Mouse (Mus musculus): ENCODE measurements at regions not wholly inside any gene's neighbourhood (a gene's known extent, or its start where the extent isn't known, plus 50 kb on each side); places are given as distances from the start of the nearest gene placed in this dataset.

- H3K4me1 ChIP-seq (ENCODE audit: control insufficient read depth in 2 of 2, insufficient read depth in 2 of 2, low read length in 2 of 2, poor library complexity in 1 of 2) = no peaks in the 10 kb centered on the region
- H3K4me3 ChIP-seq (ENCODE audit: insufficient read depth in 1 of 2, low read depth in 1 of 2, low read length in 2 of 2, poor library complexity in 1 of 2, severe bottlenecking in 1 of 2) = no peak overlapping the region
- in situ Hi-C loops (cut with MboI; ENCODE audit: low sequenced_read_pairs in 2 of 2, unreplicated experiment in 2 of 2) = no loop called here
- no peaks in the 10 kb centered on the region for H3K36me3 ChIP-seq (ENCODE audit: control insufficient read depth, insufficient read depth, low read length, poor library complexity, severe bottlenecking)
- H3K9ac ChIP-seq (ENCODE audit: insufficient read depth, low read depth, low read length, poor library complexity, severe bottlenecking) = no peak overlapping the region
- H3K9me3 ChIP-seq (ENCODE audit: control insufficient read depth, insufficient read depth, low read depth, low read length) = no peaks in the 10 kb centered on the region
- DNase-seq (ENCODE audit: low read depth, low spot score) = no peak
- no peak overlapping the region for H3K27ac ChIP-seq (ENCODE audit: insufficient read depth, low read depth, low read length, poor library complexity, severe bottlenecking)
- no peak for TF ChIP-seq MAFK (IDR thresholded peaks at IDR 0.05; ENCODE audit: insufficient read depth, low read depth, low read length)
- TF ChIP-seq HCFC1 (IDR thresholded peaks at IDR 0.05; ENCODE audit: borderline replicate concordance, insufficient read depth, low read length) = no peak
- no peak for TF ChIP-seq ZC3H11A (IDR thresholded peaks at IDR 0.05; ENCODE audit: borderline replicate concordance, low read depth, low read length)
- TF ChIP-seq ZNF384 (IDR thresholded peaks at IDR 0.05; ENCODE audit: low read depth, low read length) = no peak
- no peak for TF ChIP-seq CHD2 (IDR thresholded peaks at IDR 0.05; ENCODE audit: low read depth, low read length)
These were observed 344.5 kb downstream of the Gsdmc2 start for GRCm38 (mm10) chr15:63500453-63500852.

- DNase-seq (ENCODE audit: low read depth, low spot score) = no peak
- Histone ChIP-seq H3K9me3 (ENCODE audit: control insufficient read depth, insufficient read depth, low read depth, low read length) (no peaks in the 10 kb centered on the region), H3K4me1 (ENCODE audit: control insufficient read depth in 2 of 2, insufficient read depth in 2 of 2, low read length in 2 of 2, poor library complexity in 1 of 2) (no peaks in the 10 kb centered on the region), H3K36me3 (ENCODE audit: control insufficient read depth, insufficient read depth, low read length, poor library complexity, severe bottlenecking) (no peaks in the 10 kb centered on the region), H3K9ac (ENCODE audit: insufficient read depth, low read depth, low read length, poor library complexity, severe bottlenecking) (no peak overlapping the region), H3K4me3 (ENCODE audit: insufficient read depth in 1 of 2, low read depth in 1 of 2, low read length in 2 of 2, poor library complexity in 1 of 2, severe bottlenecking in 1 of 2) (no peak overlapping the region), H3K27ac (ENCODE audit: insufficient read depth, low read depth, low read length, poor library complexity, severe bottlenecking) (no peak overlapping the region)
- no peak for TF ChIP-seq MAFK (IDR thresholded peaks at IDR 0.05; ENCODE audit: insufficient read depth, low read depth, low read length)
- no peak for TF ChIP-seq ZC3H11A (IDR thresholded peaks at IDR 0.05; ENCODE audit: borderline replicate concordance, low read depth, low read length)
- in situ Hi-C loops (cut with MboI; ENCODE audit: low sequenced_read_pairs in 2 of 2, unreplicated experiment in 2 of 2) = no loop called here
These were observed 346.5 kb downstream of the Gsdmc2 start for GRCm38 (mm10) chr15:63498483-63498882.

GRCm38 (mm10) chr15:63497207-63497606 is 347.8 kb downstream of the Gsdmc2 start:
- no peak overlapping the region for H3K27ac ChIP-seq (ENCODE audit: insufficient read depth, low read depth, low read length, poor library complexity, severe bottlenecking)
- in situ Hi-C loops (cut with MboI; ENCODE audit: low sequenced_read_pairs in 2 of 2, unreplicated experiment in 2 of 2) = no loop called here
- no peak for DNase-seq (ENCODE audit: low read depth, low spot score)
- no peaks in the 10 kb centered on the region for H3K4me1 ChIP-seq (ENCODE audit: control insufficient read depth in 2 of 2, insufficient read depth in 2 of 2, low read length in 2 of 2, poor library complexity in 1 of 2)
- H3K4me3 ChIP-seq (ENCODE audit: insufficient read depth in 1 of 2, low read depth in 1 of 2, low read length in 2 of 2, poor library complexity in 1 of 2, severe bottlenecking in 1 of 2) = no peak overlapping the region
- no peak for TF ChIP-seq MAFK (IDR thresholded peaks at IDR 0.05; ENCODE audit: insufficient read depth, low read depth, low read length)
- no peak for TF ChIP-seq CHD2 (IDR thresholded peaks at IDR 0.05; ENCODE audit: low read depth, low read length)
- no peak for TF ChIP-seq ZNF384 (IDR thresholded peaks at IDR 0.05; ENCODE audit: low read depth, low read length)
- TF ChIP-seq HCFC1 (IDR thresholded peaks at IDR 0.05; ENCODE audit: borderline replicate concordance, insufficient read depth, low read length) = no peak
- TF ChIP-seq ZC3H11A (IDR thresholded peaks at IDR 0.05; ENCODE audit: borderline replicate concordance, low read depth, low read length) = no peak
- no peak overlapping the region for H3K9ac ChIP-seq (ENCODE audit: insufficient read depth, low read depth, low read length, poor library complexity, severe bottlenecking)
- H3K36me3 ChIP-seq (ENCODE audit: control insufficient read depth, insufficient read depth, low read length, poor library complexity, severe bottlenecking) = no peaks in the 10 kb centered on the region
- no peaks in the 10 kb centered on the region for H3K9me3 ChIP-seq (ENCODE audit: control insufficient read depth, insufficient read depth, low read depth, low read length)

- H3K4me1 ChIP-seq (ENCODE audit: control insufficient read depth in 2 of 2, insufficient read depth in 2 of 2, low read length in 2 of 2, poor library complexity in 1 of 2) = no peaks in the 10 kb centered on the region
- H3K36me3 ChIP-seq (ENCODE audit: control insufficient read depth, insufficient read depth, low read length, poor library complexity, severe bottlenecking) = no peaks in the 10 kb centered on the region
- in situ Hi-C loops (cut with MboI; ENCODE audit: low sequenced_read_pairs in 2 of 2, unreplicated experiment in 2 of 2) = no loop called here
- H3K9ac ChIP-seq (ENCODE audit: insufficient read depth, low read depth, low read length, poor library complexity, severe bottlenecking) = no peak overlapping the region
- DNase-seq (ENCODE audit: low read depth, low spot score) = no peak
- H3K4me3 ChIP-seq (ENCODE audit: insufficient read depth in 1 of 2, low read depth in 1 of 2, low read length in 2 of 2, poor library complexity in 1 of 2, severe bottlenecking in 1 of 2) = no peak overlapping the region
- no peak for TF ChIP-seq HCFC1 (IDR thresholded peaks at IDR 0.05; ENCODE audit: borderline replicate concordance, insufficient read depth, low read length)
- no peak for TF ChIP-seq CHD2 (IDR thresholded peaks at IDR 0.05; ENCODE audit: low read depth, low read length)
- no peak for TF ChIP-seq ZC3H11A (IDR thresholded peaks at IDR 0.05; ENCODE audit: borderline replicate concordance, low read depth, low read length)
- TF ChIP-seq MAFK (IDR thresholded peaks at IDR 0.05; ENCODE audit: insufficient read depth, low read depth, low read length) = no peak
- TF ChIP-seq ZNF384 (IDR thresholded peaks at IDR 0.05; ENCODE audit: low read depth, low read length) = no peak
- no peaks in the 10 kb centered on the region for H3K9me3 ChIP-seq (ENCODE audit: control insufficient read depth, insufficient read depth, low read depth, low read length)
- H3K27ac ChIP-seq (ENCODE audit: insufficient read depth, low read depth, low read length, poor library complexity, severe bottlenecking) = no peak overlapping the region
These were observed 360.1 kb downstream of the Gsdmc2 start for GRCm38 (mm10) chr15:63484910-63485309.

- Histone ChIP-seq H3K9me3 (ENCODE audit: control insufficient read depth, insufficient read depth, low read depth, low read length) (no peaks in the 10 kb centered on the region), H3K4me1 (ENCODE audit: control insufficient read depth in 2 of 2, insufficient read depth in 2 of 2, low read length in 2 of 2, poor library complexity in 1 of 2) (no peaks in the 10 kb centered on the region), H3K27ac (ENCODE audit: insufficient read depth, low read depth, low read length, poor library complexity, severe bottlenecking) (no peak overlapping the region), H3K9ac (ENCODE audit: insufficient read depth, low read depth, low read length, poor library complexity, severe bottlenecking) (no peak overlapping the region), H3K4me3 (ENCODE audit: insufficient read depth in 1 of 2, low read depth in 1 of 2, low read length in 2 of 2, poor library complexity in 1 of 2, severe bottlenecking in 1 of 2) (no peak overlapping the region), H3K36me3 (ENCODE audit: control insufficient read depth, insufficient read depth, low read length, poor library complexity, severe bottlenecking) (no peaks in the 10 kb centered on the region)
- no peak for DNase-seq (ENCODE audit: low read depth, low spot score)
- in situ Hi-C loops (cut with MboI; ENCODE audit: low sequenced_read_pairs in 2 of 2, unreplicated experiment in 2 of 2) = no loop called here
- TF ChIP-seq HCFC1 (IDR thresholded peaks at IDR 0.05; ENCODE audit: borderline replicate concordance, insufficient read depth, low read length) (no peak), MAFK (IDR thresholded peaks at IDR 0.05; ENCODE audit: insufficient read depth, low read depth, low read length) (no peak), CHD2 (IDR thresholded peaks at IDR 0.05; ENCODE audit: low read depth, low read length) (no peak), ZC3H11A (IDR thresholded peaks at IDR 0.05; ENCODE audit: borderline replicate concordance, low read depth, low read length) (no peak), ZNF384 (IDR thresholded peaks at IDR 0.05; ENCODE audit: low read depth, low read length) (no peak)
These were observed 360.6 kb downstream of the Gsdmc2 start for GRCm38 (mm10) chr15:63484217-63484887.

Measured in ES-E14 (cell line).